Mouse (Mus musculus): Measurements from ENCODE around the gene Adam30.
"Not testable (repeated sequence)": the region's sequence is repeated elsewhere in the genome, so short reads cannot be mapped to it uniquely, and the experiment has no call there.

Gene Adam30

DNA sequence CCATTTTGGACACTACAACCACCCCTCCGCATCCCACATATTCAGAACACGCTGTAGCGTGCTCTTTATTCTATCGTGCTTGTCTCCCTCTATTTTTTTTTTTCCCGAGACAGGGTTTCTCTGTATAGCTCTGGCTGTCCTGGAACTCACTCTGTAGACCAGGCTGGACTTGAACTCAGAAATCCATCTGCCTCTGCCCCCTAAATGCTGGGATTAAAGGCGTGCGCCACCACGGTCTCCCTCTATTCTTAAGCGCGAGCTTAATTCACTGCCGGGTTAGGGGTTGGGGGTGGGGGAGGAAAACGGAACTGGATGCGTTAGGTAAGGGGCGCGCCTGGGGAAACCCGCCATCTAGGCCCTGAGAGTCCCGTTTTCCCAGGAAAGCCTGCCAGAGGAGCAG, at the start of gene Adam30:
Gene Adam30 (plus strand): TSS at position 301 of the 400 bp plus-strand sequence.
- DNase-seq (ENCODE audit: low spot score in 2 of 2) = no peak

- no peak for DNase-seq (ENCODE audit: low spot score in 2 of 2)
Observed at GRCm38 (mm10) chr3:98118252-98118651, 42.2 kb upstream of the Adam30 start.

DNA sequence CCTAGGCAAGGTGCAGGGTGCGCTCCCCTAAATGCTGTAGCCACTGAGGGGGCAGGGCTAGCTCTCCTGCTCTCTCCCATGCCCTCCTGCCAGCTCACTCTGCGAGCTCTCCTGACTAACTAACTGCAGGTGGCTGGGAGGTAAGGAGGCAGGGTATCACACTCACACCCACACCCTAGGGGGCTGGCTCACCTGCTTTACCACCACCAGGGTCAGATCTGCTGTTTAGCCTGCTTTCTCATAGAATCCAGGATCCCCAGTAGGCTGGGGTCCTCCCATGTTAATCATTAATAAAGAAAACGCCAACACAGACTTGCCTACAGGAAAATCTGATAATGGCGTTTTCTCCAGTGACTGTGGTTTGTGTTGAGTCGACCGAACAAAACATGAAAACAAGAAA, 41.1 kb upstream of the Adam30 start:
- no peak for DNase-seq (ENCODE audit: low spot score in 2 of 2)

DNA sequence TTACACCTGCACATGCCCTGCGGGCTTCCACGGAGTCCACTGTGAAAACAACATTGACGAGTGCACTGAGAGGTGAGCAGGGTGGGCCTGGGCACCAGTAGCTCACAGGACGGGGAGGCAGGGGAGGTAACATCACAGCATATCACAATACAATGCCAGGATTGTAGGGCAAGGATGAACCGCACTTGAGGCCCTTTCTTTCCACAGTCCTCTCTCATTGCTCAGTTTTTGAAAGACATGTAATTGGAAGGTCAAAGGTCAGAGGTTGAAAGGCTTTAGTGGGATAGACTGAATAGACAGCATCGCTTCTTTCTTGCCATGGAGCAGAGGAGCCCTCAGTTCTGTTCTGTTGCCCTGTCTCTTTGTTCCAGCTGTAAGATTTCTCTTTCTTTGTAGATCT, 39.5 kb upstream of the Adam30 start:
- DNase-seq (ENCODE audit: low spot score in 2 of 2) = no peak

DNA sequence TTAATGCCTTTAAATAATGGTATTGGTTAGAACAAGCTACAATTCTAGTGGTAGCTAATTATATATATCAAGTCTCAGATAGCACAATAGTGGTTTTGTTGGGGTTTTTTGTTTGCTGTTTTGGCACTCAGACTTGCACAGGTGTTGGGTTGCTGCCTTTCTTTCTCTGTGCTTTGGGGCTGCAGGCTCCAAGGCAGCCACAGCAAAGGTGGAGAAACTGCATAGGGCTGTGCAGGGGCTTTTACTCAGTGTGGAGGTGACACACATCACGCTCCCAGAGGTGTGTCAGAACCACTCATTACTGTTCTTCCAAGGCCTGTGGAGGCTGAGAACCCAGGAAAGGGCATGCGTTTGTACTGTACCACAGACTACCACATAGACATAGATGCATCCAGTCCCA, 32.7 kb upstream of the Adam30 start:
- DNase-seq (ENCODE audit: low spot score in 2 of 2) = no peak

- no peak for DNase-seq (ENCODE audit: low spot score in 2 of 2)
Observed at GRCm38 (mm10) chr3:98128716-98129115, 31.7 kb upstream of the Adam30 start.

DNA sequence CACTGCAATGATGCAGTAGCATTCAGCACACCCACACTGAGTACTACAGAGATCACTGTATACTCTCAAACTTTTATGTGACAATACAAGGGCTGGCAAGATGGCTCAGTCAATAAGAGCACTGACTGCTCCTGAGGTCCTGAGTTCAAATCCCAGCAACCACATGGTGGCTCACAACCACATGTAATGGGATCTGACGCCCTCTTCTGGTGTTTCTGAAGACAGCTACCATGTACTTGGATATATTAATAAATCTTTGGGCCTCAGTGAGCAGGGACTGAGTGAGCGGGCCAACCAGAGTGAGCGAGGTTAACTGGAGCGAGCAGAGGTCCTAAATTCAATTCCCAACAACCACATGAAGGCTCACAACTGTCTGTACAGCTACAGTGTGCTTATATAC, 28.3 kb upstream of the Adam30 start:
- DNase-seq (ENCODE audit: low spot score in 2 of 2) = not testable (repeated sequence)

DNA sequence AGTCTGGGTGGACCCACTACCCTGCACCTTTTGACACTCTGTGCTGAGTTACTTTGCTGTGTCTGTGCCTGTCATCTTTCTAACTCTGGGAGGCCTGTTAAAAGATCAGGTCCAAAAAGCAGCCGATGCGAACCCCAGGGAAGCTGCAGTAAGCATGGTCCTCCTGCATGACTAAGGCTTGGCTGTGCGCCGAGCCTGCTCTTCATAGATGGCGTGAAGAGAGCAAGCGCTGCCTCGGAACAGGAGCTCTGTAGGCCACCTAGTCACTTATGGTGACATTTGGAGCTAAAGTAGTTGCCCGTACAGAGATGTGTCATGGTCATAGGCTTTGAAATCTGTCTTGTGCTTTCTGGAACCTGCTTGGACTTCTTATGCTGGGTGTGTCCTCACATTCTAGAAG, 27.8 kb upstream of the Adam30 start:
- no peak for DNase-seq (ENCODE audit: low spot score in 2 of 2)

- DNase-seq (ENCODE audit: low spot score in 2 of 2) = no peak
Observed at GRCm38 (mm10) chr3:98141456-98141855, 19.0 kb upstream of the Adam30 start.

DNA sequence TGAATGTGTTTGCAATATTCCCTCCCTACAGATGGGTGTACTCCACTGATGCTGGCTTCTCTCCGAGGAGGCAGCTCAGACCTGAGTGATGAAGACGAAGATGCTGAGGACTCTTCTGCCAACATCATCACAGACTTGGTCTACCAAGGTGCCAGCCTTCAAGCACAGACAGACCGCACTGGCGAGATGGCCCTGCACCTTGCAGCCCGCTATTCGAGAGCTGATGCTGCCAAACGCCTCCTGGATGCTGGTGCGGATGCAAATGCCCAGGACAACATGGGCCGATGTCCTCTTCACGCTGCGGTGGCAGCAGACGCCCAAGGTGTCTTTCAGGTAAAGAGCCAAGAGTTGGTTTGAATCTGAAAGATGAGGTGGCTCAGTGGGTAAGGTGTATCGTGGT, 17.6 kb upstream of the Adam30 start:
- DNase-seq (ENCODE audit: low spot score in 2 of 2) = no peak

GRCm38 (mm10) chr3:98145204-98145603, 15.2 kb upstream of the Adam30 start:
- no peak for DNase-seq (ENCODE audit: low spot score in 2 of 2)

DNA sequence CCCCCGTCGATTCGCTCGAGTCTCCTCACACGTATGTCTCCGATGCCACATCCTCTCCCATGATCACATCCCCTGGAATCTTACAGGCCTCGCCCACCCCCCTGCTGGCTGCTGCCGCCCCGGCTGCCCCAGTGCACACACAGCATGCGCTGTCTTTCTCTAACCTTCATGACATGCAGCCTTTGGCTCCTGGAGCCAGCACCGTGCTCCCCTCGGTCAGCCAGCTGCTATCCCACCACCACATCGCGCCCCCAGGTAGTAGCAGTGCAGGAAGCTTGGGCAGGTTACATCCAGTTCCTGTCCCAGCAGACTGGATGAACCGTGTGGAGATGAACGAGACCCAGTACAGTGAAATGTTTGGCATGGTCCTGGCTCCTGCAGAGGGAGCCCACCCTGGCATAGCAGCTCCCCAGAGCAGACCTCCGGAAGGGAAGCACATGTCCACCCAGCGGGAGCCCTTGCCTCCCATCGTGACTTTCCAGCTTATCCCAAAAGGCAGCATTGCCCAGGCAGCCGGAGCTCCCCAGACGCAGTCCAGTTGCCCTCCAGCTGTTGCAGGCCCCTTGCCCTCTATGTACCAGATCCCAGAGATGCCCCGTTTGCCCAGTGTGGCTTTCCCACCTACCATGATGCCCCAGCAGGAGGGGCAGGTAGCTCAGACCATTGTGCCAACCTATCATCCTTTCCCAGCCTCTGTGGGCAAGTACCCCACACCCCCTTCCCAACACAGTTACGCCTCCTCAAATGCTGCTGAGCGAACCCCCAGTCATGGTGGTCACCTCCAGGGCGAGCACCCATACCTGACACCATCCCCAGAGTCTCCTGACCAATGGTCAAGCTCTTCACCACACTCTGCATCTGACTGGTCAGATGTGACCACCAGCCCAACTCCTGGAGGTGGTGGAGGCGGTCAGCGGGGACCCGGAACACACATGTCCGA, 13.7 kb upstream of the Adam30 start:
- DNase-seq (ENCODE audit: low spot score in 2 of 2) = no peak

DNA sequence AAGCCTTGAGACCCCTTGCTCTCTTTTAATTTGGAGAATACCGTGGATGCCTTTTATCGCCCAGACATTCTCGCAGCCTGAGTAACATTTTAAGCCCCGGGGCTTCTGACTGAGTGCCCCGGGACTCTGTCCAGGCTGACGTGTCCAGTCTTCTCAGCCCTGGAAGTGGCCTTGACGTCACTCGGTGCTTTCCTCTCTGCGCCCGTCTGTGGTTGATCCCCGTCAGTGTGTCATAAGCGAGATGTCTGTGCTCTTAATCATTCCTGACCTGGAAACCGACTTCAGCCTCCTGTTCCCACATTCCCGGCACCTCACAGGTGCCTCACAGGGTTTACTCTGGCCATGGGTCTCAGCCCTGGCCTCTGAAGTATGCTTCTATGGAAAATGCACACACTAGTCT, 12.7 kb upstream of the Adam30 start:
- DNase-seq (ENCODE audit: low spot score in 2 of 2) = no peak

DNA sequence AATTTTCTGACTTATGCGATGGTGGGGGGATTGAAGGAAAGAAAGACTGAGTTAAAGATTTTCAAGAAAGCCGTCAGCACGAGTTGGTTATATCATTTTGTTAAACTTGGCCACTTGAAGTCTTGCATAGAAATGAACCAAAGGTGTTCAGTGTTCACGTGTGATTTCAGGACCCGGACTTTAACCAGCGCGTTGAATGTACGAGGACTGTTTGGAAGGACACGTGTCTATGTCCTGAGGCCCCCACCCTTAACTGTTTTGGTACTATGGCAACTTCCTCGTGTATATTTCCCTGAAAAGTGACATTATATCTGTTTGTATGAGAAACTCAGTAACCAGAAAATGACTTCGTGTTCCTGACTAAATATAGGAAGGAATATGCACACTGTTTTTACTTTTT, 10.5 kb upstream of the Adam30 start:
- DNase-seq (ENCODE audit: low spot score in 2 of 2) = no peak

DNA sequence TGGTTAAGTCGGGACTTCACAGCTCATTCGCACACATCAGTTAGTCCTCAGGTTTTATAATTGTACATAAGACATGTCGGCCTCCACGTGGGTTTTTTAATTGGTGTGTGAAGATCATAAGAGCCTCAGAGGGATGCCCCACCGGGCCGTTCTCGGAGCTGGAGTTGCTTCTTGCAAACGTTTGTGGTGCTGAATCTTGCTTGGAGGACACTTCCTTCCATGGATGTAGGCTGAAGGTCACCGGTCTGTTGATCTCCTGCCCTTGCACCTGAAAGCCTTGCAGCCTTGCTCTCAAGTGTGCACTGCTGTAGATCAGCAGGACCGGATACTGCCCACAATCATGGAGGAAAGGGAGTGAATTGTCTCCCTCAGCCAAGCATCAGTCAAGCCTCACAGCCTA, 9.4 kb upstream of the Adam30 start:
- DNase-seq (ENCODE audit: low spot score in 2 of 2) = no peak

DNA sequence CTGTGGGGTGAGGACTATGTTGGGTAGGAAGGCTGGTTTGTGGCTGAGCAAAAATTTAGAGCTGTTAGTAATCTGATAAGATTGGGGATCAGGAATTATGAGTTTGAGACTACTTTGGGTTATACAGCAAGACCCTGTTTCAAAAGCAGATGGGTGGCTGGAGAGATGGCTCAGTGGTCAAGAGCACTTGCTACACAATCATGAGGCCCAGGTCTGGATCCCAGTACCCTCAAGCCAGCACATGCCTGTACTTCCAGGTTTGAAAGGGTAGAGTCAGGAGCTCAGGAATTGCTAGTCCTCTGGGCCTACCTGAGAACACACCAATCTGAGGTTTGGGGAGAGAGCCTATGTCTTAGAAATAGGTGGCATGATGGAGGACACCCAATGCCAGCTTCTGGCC, 7.0 kb upstream of the Adam30 start:
- no peak for DNase-seq (ENCODE audit: low spot score in 2 of 2)

- DNase-seq (ENCODE audit: low spot score in 2 of 2) = no peak
Observed at GRCm38 (mm10) chr3:98156158-98156557, 4.3 kb upstream of the Adam30 start.

DNA sequence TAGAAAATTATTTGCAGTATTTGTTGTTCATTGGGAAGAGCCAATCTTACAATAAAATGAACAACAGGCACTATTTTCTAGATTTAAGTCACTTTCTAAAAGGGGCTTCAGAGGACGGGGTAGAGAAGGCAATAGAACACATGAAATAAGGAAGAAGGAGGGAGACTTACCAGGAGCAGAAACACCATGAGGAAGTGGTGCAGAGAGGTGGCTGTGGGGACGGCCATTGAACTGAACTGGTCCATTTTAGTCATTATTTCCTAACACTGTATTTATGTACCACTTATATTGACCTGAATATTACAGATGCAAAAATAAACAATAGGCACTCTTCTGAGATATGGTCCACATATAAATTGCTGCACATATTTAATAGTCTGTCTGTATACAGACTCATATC, 3.4 kb upstream of the Adam30 start:
- DNase-seq (ENCODE audit: low spot score in 2 of 2) = no peak

- no peak for DNase-seq (ENCODE audit: low spot score in 2 of 2)
Observed at GRCm38 (mm10) chr3:98157585-98157984, 2.8 kb upstream of the Adam30 start.

- DNase-seq (ENCODE audit: low spot score in 2 of 2) = no peak
Observed at GRCm38 (mm10) chr3:98158646-98159045, 1.8 kb upstream of the Adam30 start.

DNA sequence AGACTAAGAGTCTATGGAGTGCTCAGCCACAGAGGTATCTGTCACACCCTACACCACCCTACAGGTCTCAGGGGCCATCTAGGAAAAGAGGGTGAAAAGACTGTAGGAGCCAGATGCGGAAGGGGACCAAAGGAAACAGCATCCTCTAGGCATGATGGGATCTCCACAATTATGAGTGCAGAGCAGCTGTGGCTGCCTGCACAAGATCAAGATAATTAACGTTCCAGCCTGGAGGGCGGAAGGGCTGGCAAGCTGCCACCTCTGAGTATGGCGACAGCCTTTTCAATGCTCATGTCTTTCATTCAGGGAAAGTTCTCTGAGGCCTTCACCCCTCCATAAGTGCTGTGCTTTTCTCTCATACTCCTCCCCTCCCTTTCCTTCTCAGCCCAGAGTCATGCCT, 1.1 kb upstream of the Adam30 start:
- DNase-seq (ENCODE audit: low spot score in 2 of 2) = no peak

GRCm38 (mm10) chr3:98178340-98178739, 17.9 kb downstream of the Adam30 start:
- DNase-seq (ENCODE audit: low spot score in 2 of 2) = peak; percentile 7 to 13

- DNase-seq (ENCODE audit: low spot score in 2 of 2) = peak; percentile 15 to 19
Observed at GRCm38 (mm10) chr3:98180805-98181204, 20.4 kb downstream of the Adam30 start.
